Mouse (Mus musculus) stomach, postnatal 0 days (tissue): ENCODE measurements around the gene Kpna3.

Experiments
- CTCF ChIP-seq: IDR thresholded peaks from 2 replicates; pipeline ENCODE4 v1.5.1; 2016; ENCODE audit warnings: antibody characterized with exemption, low read depth, mild to moderate bottlenecking, moderate library complexity
- EP300 ChIP-seq: optimal IDR thresholded peaks from 2 replicates; pipeline ENCODE3; 2016; ENCODE audit warnings: antibody characterized with exemption

DNA sequence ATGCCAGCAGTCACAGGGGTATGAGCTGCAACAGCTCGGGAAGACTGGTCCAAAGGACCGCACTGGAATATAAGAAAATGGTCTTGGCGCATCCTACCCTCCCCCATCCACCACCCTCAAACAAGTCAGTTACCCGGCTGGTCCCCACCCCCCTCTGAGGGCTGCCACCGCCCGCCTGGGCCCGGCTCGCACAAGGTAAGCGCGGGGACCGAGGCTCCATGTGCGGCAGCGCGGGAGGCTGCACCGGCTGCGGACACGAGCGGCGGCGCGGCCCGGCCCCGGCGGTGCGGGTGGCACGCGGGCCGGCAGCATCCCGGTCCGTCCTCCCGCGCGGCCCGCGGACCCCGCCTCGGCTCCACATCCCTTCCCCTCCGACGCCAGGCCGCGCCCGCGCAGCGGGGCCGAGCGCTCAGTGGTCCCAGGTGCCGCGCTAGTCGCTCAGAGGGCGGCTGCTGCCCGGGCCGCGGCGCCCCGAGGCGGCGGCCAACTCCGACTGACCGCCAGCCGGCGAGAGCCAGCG, 473 bp downstream of the Kpna3 start:
- no peak for TF ChIP-seq CTCF
- no peak for TF ChIP-seq EP300
